In genomic region chr4:4331105-4331504, GRCm38 (mm10) we compare ENCODE assay signal across 25 mouse cellular contexts.
"Had no signal": no experiment of that assay in that cellular context is flagged by ENCODE, and none has a peak within 500 bp of the region (broad histone marks: within the 10 kb centered on the region; RNA-seq: fewer than 3 reads in every experiment).

No protein-coding gene starts in this region.

- H3K4me2 ChIP-seq: heart, embryonic 11.5 days; heart, embryonic 13.5 days; heart, embryonic 15.5 days; hindbrain, embryonic 13.5 days; hindbrain, embryonic 15.5 days; kidney, embryonic 15.5 days; limb, embryonic 12.5 days had no signal

- H3K36me3 ChIP-seq: heart, embryonic 13.5 days; heart, embryonic 15.5 days; hindbrain, embryonic 13.5 days; hindbrain, embryonic 15.5 days; kidney, embryonic 15.5 days; limb, embryonic 10.5 days; limb, embryonic 12.5 days had no signal

- H3K27me3 ChIP-seq: heart, embryonic 13.5 days; heart, embryonic 15.5 days; hindbrain, embryonic 13.5 days; hindbrain, embryonic 15.5 days; kidney, embryonic 15.5 days; limb, embryonic 12.5 days had no signal

- H3K4me3 ChIP-seq: heart, adult 2 months; heart, embryonic 13.5 days; heart, embryonic 15.5 days; hindbrain, embryonic 13.5 days; hindbrain, embryonic 15.5 days; kidney, embryonic 15.5 days; left cerebral cortex, adult 2 months; limb, embryonic 10.5 days; limb, embryonic 12.5 days had no signal

- H3K9me3 ChIP-seq: heart, embryonic 13.5 days; heart, embryonic 15.5 days; hindbrain, embryonic 13.5 days; kidney, embryonic 15.5 days; limb, embryonic 10.5 days; limb, embryonic 12.5 days had no signal

- H3K27ac ChIP-seq: heart, adult 2 months; heart, embryonic 13.5 days; heart, embryonic 15.5 days; hindbrain, embryonic 13.5 days; hindbrain, embryonic 15.5 days; hindbrain, postnatal 0 days; kidney, embryonic 15.5 days; kidney, postnatal 0 days; left cerebral cortex, adult 2 months; limb, embryonic 10.5 days; limb, embryonic 12.5 days had no signal

- ATAC-seq: hindbrain, postnatal 0 days; intestine, embryonic 16.5 days had no signal

- H3K4me1 ChIP-seq: heart, embryonic 13.5 days; heart, embryonic 15.5 days; hindbrain, embryonic 13.5 days; hindbrain, embryonic 15.5 days; kidney, embryonic 15.5 days; limb, embryonic 10.5 days; limb, embryonic 12.5 days had no signal

- DNase-seq: gastrocnemius, postnatal 14 days; gastrocnemius, postnatal 36 days; heart, adult 11 months; heart, adult 2 months; heart, postnatal 14 days; heart, postnatal 36 days; kidney, adult 11 months; kidney, adult 2 months; kidney, adult 9 months; kidney, postnatal 14 days; kidney, postnatal 36 days; layer of hippocampus, adult 9-11 months; layer of hippocampus, postnatal 36 days had no signal

- H3K9ac ChIP-seq: heart, embryonic 13.5 days; heart, embryonic 15.5 days; hindbrain, embryonic 13.5 days; hindbrain, embryonic 15.5 days; kidney, embryonic 15.5 days; limb, embryonic 12.5 days had no signal
